Mouse (Mus musculus): ENCODE data around the gene Lcn6.

DNA sequence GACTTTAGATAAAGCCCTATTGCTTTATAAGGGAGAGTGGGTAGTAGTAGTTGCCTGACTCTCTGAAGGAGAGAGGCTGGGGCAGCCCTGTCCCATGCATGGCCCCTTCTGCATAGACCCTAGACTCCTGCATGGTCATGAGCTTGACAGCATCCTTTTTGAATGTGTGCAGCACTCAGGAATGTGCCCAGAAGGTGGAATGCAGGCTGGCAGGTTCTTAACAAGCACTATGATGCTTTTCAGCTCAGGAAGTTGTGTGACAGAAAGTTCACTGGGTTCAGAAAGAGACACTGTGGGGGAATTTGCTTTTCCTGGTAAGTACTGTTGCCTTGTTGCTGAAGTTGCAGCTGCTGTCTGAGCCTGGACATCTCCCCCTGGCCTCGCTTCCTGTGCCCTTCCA, 22.1 kb upstream of the Lcn6 start:
- TF ChIP-seq CTCF (conservative IDR thresholded peaks at IDR 0.05; ENCODE audit: low read length) (no peak), NANOG (IDR thresholded peaks at IDR 0.05; ENCODE audit: borderline replicate concordance, low read length) (no peak)
